Mouse (Mus musculus) heart, postnatal 0 days (tissue): ENCODE data around the gene Rbm17. TPM values are rescaled to one million over a fixed set of nuclear protein-coding genes. Genes with fewer than 3 reads are reported as not detected.
"Not testable (repeated sequence)": the region's sequence is repeated elsewhere in the genome, so short reads cannot be mapped to it uniquely, and the experiment has no call there.

Experiments
- ATAC-seq: fragments of 200-750 bp; cut with Nextera tagmentation; 2 replicates; pipeline ENCODE4 v1.8.0; 2017; ENCODE audit warnings: low read depth, moderate number of reproducible peaks, moderate library complexity; ENCODE audit not compliant: insufficient read depth
- DNase-seq: peaks from one replicate; pipeline ENCODE4 v3.0.0-alpha.2; 2016; ENCODE audit warnings: low spot score
- H3K27ac ChIP-seq: fragments of 300-500 bp; sonication (generic); 2 replicates; pipeline ENCODE4 v1.5.1; 2014; ENCODE audit warnings: low read depth, mild to moderate bottlenecking
- H3K27me3 ChIP-seq: fragments of 300-500 bp; sonication (generic); 2 replicates; pipeline ENCODE4 v1.6.1; 2014; ENCODE audit warnings: low read length, mixed read lengths; ENCODE audit not compliant: control insufficient read depth, insufficient read depth
- H3K36me3 ChIP-seq: fragments of 300-500 bp; sonication (generic); replicated peaks from 2 replicates; pipeline ENCODE4 v1.6.1; 2014; ENCODE audit warnings: low read length, mixed read lengths; ENCODE audit not compliant: control insufficient read depth, insufficient read depth
- H3K4me1 ChIP-seq: fragments of 300-500 bp; sonication (generic); 2 replicates; pipeline ENCODE4 v1.6.1; 2014; ENCODE audit warnings: antibody characterized with exemption; ENCODE audit not compliant: control insufficient read depth, insufficient read depth
- H3K4me2 ChIP-seq: fragments of 300-500 bp; sonication (generic); 2 replicates; pipeline ENCODE4 v1.6.1; 2014; ENCODE audit warnings: low read depth, mild to moderate bottlenecking, low read length, moderate library complexity
- H3K4me3 ChIP-seq: fragments of 300-500 bp; sonication (generic); 2 replicates; pipeline ENCODE4 v1.5.1; 2014; ENCODE audit warnings: low read depth, low read length
- H3K9ac ChIP-seq: fragments of 300-500 bp; sonication (generic); replicated peaks from 2 replicates; pipeline ENCODE4 v1.6.1; 2014; ENCODE audit warnings: low read depth, low read length, mixed read lengths
- H3K9me3 ChIP-seq: fragments of 300-500 bp; sonication (generic); replicated peaks from 2 replicates; pipeline ENCODE4 v1.6.1; 2016; ENCODE audit warnings: low read length; ENCODE audit not compliant: control insufficient read depth
- CTCF ChIP-seq: IDR thresholded peaks from 2 replicates; pipeline ENCODE4 v1.5.1; 2016; ENCODE audit warnings: antibody characterized with exemption, control low read depth, low read depth
- EP300 ChIP-seq: IDR thresholded peaks from 2 replicates; pipeline ENCODE4 v1.6.1; 2016; ENCODE audit warnings: antibody characterized with exemption, low read depth
- WGBS: fragments of 180-500 bp; shearing (Covaris S2); extraction: QIAGEN DNeasy Blood & Tissue Kit; methylation state at CpG from one replicate; pipeline ENCODE4 v1.1.7; 2014; 5-methylcytosine and 5-hydroxymethylcytosine counted together
- polyA plus RNA-seq: library from polyadenylated mRNA; unstranded; fragments of >200 nt; fragmentation: Nextera tagmentation; extraction: Ambion mirVana; gene quantifications from 2 replicates; pipeline ENCODE4 v1.2.1, GENCODE M21; 2015
- total RNA-seq: library from RNA; depleted of rRNA; stranded (reverse); fragments of >200 nt; gene quantifications from 2 replicates; pipeline ENCODE4 v1.2.3, GENCODE M21; 2014; ENCODE audit warnings: low replicate concordance

Rbm17 gene
- total and polyA plus RNA-seq, 2 experiments from 2014 or later: 42.7 to 61.0 TPM

- TF ChIP-seq EP300 (no peak), CTCF (no peak)
- no peaks in the 10 kb centered on the region for H3K27me3 ChIP-seq
- no peaks in the 10 kb centered on the region for H3K9me3 ChIP-seq
- 84% methylated on average over 5 of the region's 5 CpGs for WGBS
- no peaks in the 10 kb centered on the region for H3K4me1 ChIP-seq
- H3K36me3 ChIP-seq: no peaks in the 10 kb centered on the region
- H3K4me3 ChIP-seq: no peak within 1 kb of the TSS
- no peak for ATAC-seq
- H3K9ac ChIP-seq: no peak within 1 kb of the TSS
- no peak for DNase-seq
- H3K27ac ChIP-seq: no peak within 1 kb of the TSS
- no peak within 1 kb of the TSS for H3K4me2 ChIP-seq
Observed at GRCm38 (mm10) chr2:11625890-11626289, 21.9 kb upstream of the Rbm17 start, which contains the start of gene Gm17490. TSS of gene Gm17490 (minus strand) at chr2:11626264.

GRCm38 (mm10) chr2:11623726-11624125 is 19.8 kb upstream of the Rbm17 start:
- 57% methylated on average over 2 of the region's 2 CpGs for WGBS
- H3K27ac ChIP-seq: no peak overlapping the region
- no peak for DNase-seq
- H3K4me1 ChIP-seq: no peaks in the 10 kb centered on the region
- ATAC-seq: no peak
- no peak for TF ChIP-seq EP300
- TF ChIP-seq CTCF: no peak
- no peak overlapping the region for H3K4me3 ChIP-seq
- no peaks in the 10 kb centered on the region for H3K9me3 ChIP-seq
- H3K9ac ChIP-seq: no peak overlapping the region
- no peaks in the 10 kb centered on the region for H3K27me3 ChIP-seq
- H3K4me2 ChIP-seq: no peak overlapping the region
- no peaks in the 10 kb centered on the region for H3K36me3 ChIP-seq

GRCm38 (mm10) chr2:11623173-11623572 is 19.2 kb upstream of the Rbm17 start:
- Histone ChIP-seq H3K36me3 (no peaks in the 10 kb centered on the region), H3K9ac (no peak overlapping the region), H3K4me2 (no peak overlapping the region), H3K4me1 (no peaks in the 10 kb centered on the region), H3K27me3 (no peaks in the 10 kb centered on the region), H3K27ac (no peak overlapping the region), H3K4me3 (no peak overlapping the region), H3K9me3 (no peaks in the 10 kb centered on the region)
- 78% methylated on average over 8 of the region's 8 CpGs for WGBS
- TF ChIP-seq CTCF: no peak
- no peak for TF ChIP-seq EP300
- ATAC-seq (no peak), DNase-seq (no peak)

GRCm38 (mm10) chr2:11619598-11619997 is 15.6 kb upstream of the Rbm17 start:
- Histone ChIP-seq H3K9ac (no peak overlapping the region), H3K9me3 (no peaks in the 10 kb centered on the region; the same call in 1 of the 2 replicates), H3K27me3 (no peaks in the 10 kb centered on the region), H3K4me2 (no peak overlapping the region), H3K4me3 (no peak overlapping the region), H3K27ac (no peak overlapping the region), H3K36me3 (no peaks in the 10 kb centered on the region), H3K4me1 (no peaks in the 10 kb centered on the region)
- 53% methylated on average over 2 of the region's 2 CpGs for WGBS
- ATAC-seq (no peak), DNase-seq (no peak)
- no peak for TF ChIP-seq EP300
- no peak for TF ChIP-seq CTCF

GRCm38 (mm10) chr2:11616846-11617245 is 12.9 kb upstream of the Rbm17 start:
- H3K9me3 ChIP-seq: no peaks in the 10 kb centered on the region; the same call in 1 of the 2 replicates
- DNase-seq (no peak), ATAC-seq (no peak)
- WGBS: 80% methylated on average over 9 of the region's 9 CpGs
- no peak overlapping the region for H3K4me3 ChIP-seq
- H3K36me3 ChIP-seq: no peaks in the 10 kb centered on the region
- no peak overlapping the region for H3K4me2 ChIP-seq
- H3K27me3 ChIP-seq: no peaks in the 10 kb centered on the region
- no peak overlapping the region for H3K9ac ChIP-seq
- TF ChIP-seq CTCF: no peak
- no peak for TF ChIP-seq EP300
- H3K27ac ChIP-seq: no peak overlapping the region
- no peaks in the 10 kb centered on the region for H3K4me1 ChIP-seq

GRCm38 (mm10) chr2:11612939-11613338 is 9.0 kb upstream of the Rbm17 start:
- not testable (repeated sequence) for H3K4me2 ChIP-seq, DNase-seq, H3K36me3 ChIP-seq, ATAC-seq, H3K9ac ChIP-seq, H3K27ac ChIP-seq, H3K4me1 ChIP-seq, H3K27me3 ChIP-seq, H3K9me3 ChIP-seq, H3K4me3 ChIP-seq
- WGBS: 75% methylated on average over 6 of the region's 6 CpGs

- not testable (repeated sequence) for H3K9me3 ChIP-seq, H3K27me3 ChIP-seq, H3K36me3 ChIP-seq, H3K4me1 ChIP-seq, DNase-seq, ATAC-seq, H3K9ac ChIP-seq, H3K27ac ChIP-seq, H3K4me3 ChIP-seq, H3K4me2 ChIP-seq
- 74% methylated on average over 4 of the region's 4 CpGs for WGBS
Observed at GRCm38 (mm10) chr2:11606718-11607117, 2.8 kb upstream of the Rbm17 start.
